Mouse (Mus musculus): Measurements from ENCODE around the gene Acaca. TPM values are rescaled to one million over a fixed set of nuclear protein-coding genes. Genes with fewer than 3 reads are reported as not detected.

Gene Acaca
- polyA plus RNA-seq, 1 experiment: 52.2 TPM

GRCm38 (mm10) chr11:84393571-84393970 lies 264.1 kb downstream of the Acaca start:
- H3K4me3 ChIP-seq (ENCODE audit: insufficient read depth, low read length): no peak overlapping the region
- TF ChIP-seq CTCF (IDR thresholded peaks at IDR 0.05; ENCODE audit: borderline replicate concordance, insufficient read depth, low read length) (no peak), POLR2A (IDR thresholded peaks at IDR 0.05; ENCODE audit: low read depth, low read length) (no peak)

GRCm38 (mm10) chr11:84395010-84395409 lies 265.5 kb downstream of the Acaca start:
- Histone ChIP-seq H3K4me1 (ENCODE audit: control insufficient read depth, insufficient read depth, low read length) (no peaks in the 10 kb centered on the region), H3K4me3 (ENCODE audit: insufficient read depth, low read length) (no peak overlapping the region), H3K27ac (ENCODE audit: insufficient read depth, low read length) (no peak overlapping the region)
- TF ChIP-seq CTCF (IDR thresholded peaks at IDR 0.05; ENCODE audit: borderline replicate concordance, insufficient read depth, low read length): no peak
- TF ChIP-seq POLR2A (IDR thresholded peaks at IDR 0.05; ENCODE audit: low read depth, low read length): no peak

More at GRCm38 (mm10) chr11:84393571-84393970, 264.1 kb downstream of the Acaca start:
- Histone ChIP-seq H3K4me1 (ENCODE audit: control insufficient read depth, insufficient read depth, low read length) (no peaks in the 10 kb centered on the region), H3K27ac (ENCODE audit: insufficient read depth, low read length) (no peak overlapping the region)

- Histone ChIP-seq H3K4me1 (ENCODE audit: control insufficient read depth, insufficient read depth, low read length) (no peaks in the 10 kb centered on the region), H3K4me3 (ENCODE audit: insufficient read depth, low read length) (no peak overlapping the region), H3K27ac (ENCODE audit: insufficient read depth, low read length) (no peak overlapping the region)
- TF ChIP-seq POLR2A (IDR thresholded peaks at IDR 0.05; ENCODE audit: low read depth, low read length) (no peak), CTCF (IDR thresholded peaks at IDR 0.05; ENCODE audit: borderline replicate concordance, insufficient read depth, low read length) (no peak)
Measured at GRCm38 (mm10) chr11:84406733-84407132, 277.3 kb downstream of the Acaca start.

- H3K4me1 ChIP-seq (ENCODE audit: control insufficient read depth, insufficient read depth, low read length): no peaks in the 10 kb centered on the region
- H3K4me3 ChIP-seq (ENCODE audit: insufficient read depth, low read length): no peak overlapping the region
- no peak for TF ChIP-seq POLR2A (IDR thresholded peaks at IDR 0.05; ENCODE audit: low read depth, low read length)
- no peak for TF ChIP-seq CTCF (IDR thresholded peaks at IDR 0.05; ENCODE audit: borderline replicate concordance, insufficient read depth, low read length)
- no peak overlapping the region for H3K27ac ChIP-seq (ENCODE audit: insufficient read depth, low read length)
Measured at GRCm38 (mm10) chr11:84410383-84410782, 280.9 kb downstream of the Acaca start.

GRCm38 (mm10) chr11:84410879-84411641 lies 281.6 kb downstream of the Acaca start:
- Histone ChIP-seq H3K27ac (ENCODE audit: insufficient read depth, low read length) (no peak overlapping the region), H3K4me1 (ENCODE audit: control insufficient read depth, insufficient read depth, low read length) (no peaks in the 10 kb centered on the region), H3K4me3 (ENCODE audit: insufficient read depth, low read length) (no peak overlapping the region)
- TF ChIP-seq CTCF (IDR thresholded peaks at IDR 0.05; ENCODE audit: borderline replicate concordance, insufficient read depth, low read length) (no peak), POLR2A (IDR thresholded peaks at IDR 0.05; ENCODE audit: low read depth, low read length) (no peak)

GRCm38 (mm10) chr11:84411642-84412018 lies 282.2 kb downstream of the Acaca start:
- H3K27ac ChIP-seq (ENCODE audit: insufficient read depth, low read length): no peak overlapping the region
- TF ChIP-seq POLR2A (IDR thresholded peaks at IDR 0.05; ENCODE audit: low read depth, low read length) (no peak), CTCF (IDR thresholded peaks at IDR 0.05; ENCODE audit: borderline replicate concordance, insufficient read depth, low read length) (no peak)

GRCm38 (mm10) chr11:84412201-84412934 lies 282.9 kb downstream of the Acaca start:
- H3K27ac ChIP-seq (ENCODE audit: insufficient read depth, low read length): no peak overlapping the region
- no peaks in the 10 kb centered on the region for H3K4me1 ChIP-seq (ENCODE audit: control insufficient read depth, insufficient read depth, low read length)
- TF ChIP-seq POLR2A (IDR thresholded peaks at IDR 0.05; ENCODE audit: low read depth, low read length) (no peak), CTCF (IDR thresholded peaks at IDR 0.05; ENCODE audit: borderline replicate concordance, insufficient read depth, low read length) (no peak)
- no peak overlapping the region for H3K4me3 ChIP-seq (ENCODE audit: insufficient read depth, low read length)

More at GRCm38 (mm10) chr11:84411642-84412018, 282.2 kb downstream of the Acaca start:
- Histone ChIP-seq H3K4me1 (ENCODE audit: control insufficient read depth, insufficient read depth, low read length) (no peaks in the 10 kb centered on the region), H3K4me3 (ENCODE audit: insufficient read depth, low read length) (no peak overlapping the region)

GRCm38 (mm10) chr11:84413111-84413510 lies 283.6 kb downstream of the Acaca start:
- TF ChIP-seq POLR2A (IDR thresholded peaks at IDR 0.05; ENCODE audit: low read depth, low read length) (no peak), CTCF (IDR thresholded peaks at IDR 0.05; ENCODE audit: borderline replicate concordance, insufficient read depth, low read length) (no peak)
- H3K4me3 ChIP-seq (ENCODE audit: insufficient read depth, low read length): no peak overlapping the region
- H3K4me1 ChIP-seq (ENCODE audit: control insufficient read depth, insufficient read depth, low read length): no peaks in the 10 kb centered on the region
- H3K27ac ChIP-seq (ENCODE audit: insufficient read depth, low read length): no peak overlapping the region

GRCm38 (mm10) chr11:84420779-84421178 lies 291.3 kb downstream of the Acaca start:
- TF ChIP-seq POLR2A (IDR thresholded peaks at IDR 0.05; ENCODE audit: low read depth, low read length) (no peak), CTCF (IDR thresholded peaks at IDR 0.05; ENCODE audit: borderline replicate concordance, insufficient read depth, low read length) (no peak)
- H3K4me1 ChIP-seq (ENCODE audit: control insufficient read depth, insufficient read depth, low read length): no peaks in the 10 kb centered on the region
- no peak overlapping the region for H3K4me3 ChIP-seq (ENCODE audit: insufficient read depth, low read length)
- H3K27ac ChIP-seq (ENCODE audit: insufficient read depth, low read length): no peak overlapping the region

Data from embryonic fibroblast, embryonic 13.5 days (primary cell).